Mouse (Mus musculus): ENCODE measurements at regions not wholly inside any gene's neighbourhood (a gene's known extent, or its start where the extent isn't known, plus 50 kb on each side); places are given as distances from the start of the nearest gene placed in this dataset.

- no peak overlapping the region for H3K27ac ChIP-seq (ENCODE audit: insufficient read depth, low read depth)
- H3K9ac ChIP-seq (ENCODE audit: insufficient read depth, low read depth): no peak overlapping the region
- no peak for DNase-seq (ENCODE audit: extremely low read depth)
- no peak for TF ChIP-seq ETS1 (conservative IDR thresholded peaks at IDR 0.05; ENCODE audit: low read depth, low read length)
- TF ChIP-seq CTCF (conservative IDR thresholded peaks at IDR 0.05 in 1 of 2, IDR thresholded peaks at IDR 0.05 in 1 of 2; ENCODE audit: low read depth in 2 of 2, low read length in 2 of 2): 0 out of 4 replicates have a peak, but pooled peaks of 1 of the 2 experiments have one; percentile 11
- H3K4me3 ChIP-seq (replicated peaks in 1 of 3; ENCODE audit: low read depth in 2 of 3, low read length in 2 of 3, poor library complexity in 1 of 3): no peak overlapping the region
- dilution Hi-C loops (cut with MboI; ENCODE audit: extremely low pct_ligation_motif_present, extremely low pct_unique_long_range_greater_than_20kb, low sequenced_read_pairs): no loop called here
- in situ Hi-C loops (cut with MboI; ENCODE audit: low pct_ligation_motif_present, low pct_unique_long_range_greater_than_20kb, low sequenced_read_pairs): no loop called here
- H3K79me2 ChIP-seq (replicated peaks; ENCODE audit: control insufficient read depth, extremely low read depth, insufficient read depth, poor library complexity, severe bottlenecking): no peaks in the 10 kb centered on the region
- no peaks in the 10 kb centered on the region for H3K27me3 ChIP-seq (replicated peaks)
- no peaks in the 10 kb centered on the region for H3K36me3 ChIP-seq (replicated peaks in 1 of 2; ENCODE audit: control insufficient read depth in 1 of 2, insufficient read depth in 1 of 2, low read length in 1 of 2)
- no peak overlapping the region for H3K4me2 ChIP-seq (ENCODE audit: insufficient read depth, low read depth, poor library complexity, severe bottlenecking)
- H3K4me1 ChIP-seq (ENCODE audit: control insufficient read depth in 1 of 2, insufficient read depth in 2 of 2): no peaks in the 10 kb centered on the region
- peaks cover 55% of the 10 kb centered on the region for H3K9me3 ChIP-seq (replicated peaks; ENCODE audit: low read length)
Measured at GRCm38 (mm10) chr13:47917370-47917769, 343.7 kb upstream of the Id4 start.

- dilution Hi-C loops (cut with MboI; ENCODE audit: extremely low pct_ligation_motif_present, extremely low pct_unique_long_range_greater_than_20kb, low sequenced_read_pairs): no loop called here
- no peak overlapping the region for H3K4me3 ChIP-seq (replicated peaks in 1 of 3; ENCODE audit: low read depth in 2 of 3, low read length in 2 of 3, poor library complexity in 1 of 3)
- TF ChIP-seq ELF1 (IDR thresholded peaks at IDR 0.05; ENCODE audit: low read depth, low read length) (no peak), NRF1 (IDR thresholded peaks at IDR 0.05; ENCODE audit: low read depth, low read length) (no peak), MAZ (IDR thresholded peaks at IDR 0.05; ENCODE audit: low read depth, low read length) (no peak), TCF12 (IDR thresholded peaks at IDR 0.05; ENCODE audit: low read depth, low read length) (no peak), BHLHE40 (IDR thresholded peaks at IDR 0.05; ENCODE audit: low read depth, low read length) (no peak), JUND (conservative IDR thresholded peaks at IDR 0.05; ENCODE audit: low read depth, low read length) (no peak), ZMIZ1 (IDR thresholded peaks at IDR 0.05; ENCODE audit: low read depth, low read length) (no peak), TBP (conservative IDR thresholded peaks at IDR 0.05; ENCODE audit: low read depth, low read length) (no peak), POLR2A (IDR thresholded peaks at IDR 0.05; ENCODE audit: low read depth, low read length) (no peak), ETS1 (conservative IDR thresholded peaks at IDR 0.05; ENCODE audit: low read depth, low read length) (no peak), SIN3A (IDR thresholded peaks at IDR 0.05; ENCODE audit: low read length) (no peak), RCOR1 (conservative IDR thresholded peaks at IDR 0.05; ENCODE audit: low read depth, low read length) (no peak), MAFK (IDR thresholded peaks at IDR 0.05; ENCODE audit: insufficient replicate concordance, low read length) (no peak), POLR2AphosphoS2 (IDR thresholded peaks at IDR 0.05; ENCODE audit: low read depth, low read length) (no peak), NELFE (IDR thresholded peaks at IDR 0.05; ENCODE audit: low read depth, low read length) (no peak), MEF2A (IDR thresholded peaks at IDR 0.05; ENCODE audit: borderline replicate concordance, low read depth, low read length) (no peak), MXI1 (IDR thresholded peaks at IDR 0.05; ENCODE audit: low read depth, low read length) (no peak)
- no peaks in the 10 kb centered on the region for H3K4me1 ChIP-seq (ENCODE audit: control insufficient read depth in 1 of 2, insufficient read depth in 2 of 2)
- H3K4me2 ChIP-seq (ENCODE audit: insufficient read depth, low read depth, poor library complexity, severe bottlenecking): no peak overlapping the region
- H3K79me2 ChIP-seq (replicated peaks; ENCODE audit: control insufficient read depth, extremely low read depth, insufficient read depth, poor library complexity, severe bottlenecking): no peaks in the 10 kb centered on the region
- DNase-seq (ENCODE audit: extremely low read depth): no peak
- no peaks in the 10 kb centered on the region for H3K27me3 ChIP-seq (replicated peaks)
- no peaks in the 10 kb centered on the region for H3K36me3 ChIP-seq (replicated peaks in 1 of 2; ENCODE audit: control insufficient read depth in 1 of 2, insufficient read depth in 1 of 2, low read length in 1 of 2)
- in situ Hi-C loops (cut with MboI; ENCODE audit: low pct_ligation_motif_present, low pct_unique_long_range_greater_than_20kb, low sequenced_read_pairs): no loop called here
- no peak overlapping the region for H3K9ac ChIP-seq (ENCODE audit: insufficient read depth, low read depth)
- peaks cover 46% of the 10 kb centered on the region for H3K9me3 ChIP-seq (replicated peaks; ENCODE audit: low read length)
- no peak overlapping the region for H3K27ac ChIP-seq (ENCODE audit: insufficient read depth, low read depth)
Measured at GRCm38 (mm10) chr13:47921044-47921443, 340.0 kb upstream of the Id4 start.
